Mouse (Mus musculus) CH12.LX (cell line): ENCODE data around the gene Arhgef12. TPM values are rescaled to one million over a fixed set of nuclear protein-coding genes. Genes with fewer than 3 reads are reported as not detected.

Source experiments
- DNase-seq: peaks from one replicate; pipeline ENCODE4 v3.0.0-alpha.2; 2013; ENCODE audit errors: extremely low read depth
- H3K27ac ChIP-seq: 2 replicates; pipeline ENCODE4 v1.5.1; 2012; ENCODE audit warnings: low read depth, mild to moderate bottlenecking, control low read depth, moderate library complexity; ENCODE audit not compliant: insufficient read depth
- H3K27me3 ChIP-seq: replicated peaks from 2 replicates; pipeline ENCODE3; 2012; ENCODE audit warnings: inconsistent platforms
- H3K36me3 ChIP-seq, 2 experiments: replicated peaks in 1 of 2; 2 replicates each; pipeline versions ENCODE3 to v1.6.1; 2012; ENCODE audit warnings: inconsistent platforms in 1 of 2, low read length in 1 of 2, mild to moderate bottlenecking in 1 of 2, mixed read lengths in 1 of 2, moderate library complexity in 1 of 2; ENCODE audit not compliant: control insufficient read depth in 1 of 2, insufficient read depth in 1 of 2
- H3K4me1 ChIP-seq, 2 experiments: 2 replicates each; pipeline ENCODE4 v1.6.1; 2012; ENCODE audit warnings: inconsistent platforms in 1 of 2, moderate library complexity in 1 of 2; ENCODE audit not compliant: insufficient read depth in 2 of 2, control insufficient read depth in 1 of 2
- H3K4me2 ChIP-seq: 2 replicates; pipeline ENCODE4 v1.6.1; 2012; ENCODE audit warnings: low read depth, mild to moderate bottlenecking, control low read depth; ENCODE audit not compliant: poor library complexity, insufficient read depth, severe bottlenecking
- H3K4me3 ChIP-seq, 3 experiments: fragments of 150-350 bp in 1 of 3; sonication (generic) in 1 of 3; replicated peaks in 1 of 3; 2 replicates each; pipeline versions ENCODE3 to v1.5.1; 2011 to 2012; ENCODE audit warnings: low read depth in 2 of 3, low read length in 2 of 3, mild to moderate bottlenecking in 2 of 3, moderate library complexity in 2 of 3, control low read depth in 1 of 3, improper control_type of control experiment in 1 of 3, inconsistent platforms in 1 of 3, mixed read lengths in 1 of 3; ENCODE audit not compliant: poor library complexity in 1 of 3
- H3K79me2 ChIP-seq: replicated peaks from 2 replicates; pipeline ENCODE4 v1.6.1; 2012; ENCODE audit warnings: mild to moderate bottlenecking, moderate library complexity; ENCODE audit not compliant: control insufficient read depth, poor library complexity, insufficient read depth, severe bottlenecking; ENCODE audit errors: extremely low read depth
- H3K9ac ChIP-seq: 2 replicates; pipeline ENCODE4 v1.6.1; 2012; ENCODE audit warnings: low read depth, mild to moderate bottlenecking, control low read depth, moderate library complexity; ENCODE audit not compliant: insufficient read depth
- H3K9me3 ChIP-seq: replicated peaks from 2 replicates; pipeline ENCODE3; 2012; ENCODE audit warnings: low read length, inconsistent platforms, mixed read lengths
- BHLHE40 ChIP-seq: IDR thresholded peaks from 2 replicates; pipeline ENCODE4 v1.6.1; 2011; ENCODE audit warnings: mild to moderate bottlenecking, low read depth, low read length, improper control_type of control experiment
- CHD1 ChIP-seq: IDR thresholded peaks from 2 replicates; pipeline ENCODE4 v1.6.1; 2012; ENCODE audit warnings: low read depth, low read length, improper control_type of control experiment, inconsistent platforms
- CHD2 ChIP-seq: IDR thresholded peaks from 2 replicates; pipeline ENCODE4 v1.6.1; 2011; ENCODE audit warnings: low read length, improper control_type of control experiment
- CTCF ChIP-seq, 2 experiments: IDR thresholded peaks in 1 of 2; conservative IDR thresholded peaks in 1 of 2; 2 replicates each; pipeline ENCODE4 v1.5.1; 2011 to 2012; ENCODE audit warnings: low read depth in 2 of 2, low read length in 2 of 2, improper control_type of control experiment in 1 of 2, inconsistent platforms in 1 of 2, mild to moderate bottlenecking in 1 of 2, moderate library complexity in 1 of 2
- ELF1 ChIP-seq: IDR thresholded peaks from 2 replicates; pipeline ENCODE4 v1.6.1; 2014; ENCODE audit warnings: low read depth, mild to moderate bottlenecking, inconsistent platforms, low read length, improper control_type of control experiment
- ETS1 ChIP-seq: conservative IDR thresholded peaks from 2 replicates; pipeline ENCODE4 v1.6.1; 2012; ENCODE audit warnings: low read depth, mild to moderate bottlenecking, inconsistent platforms, low read length, improper control_type of control experiment, moderate library complexity
- GABPA ChIP-seq: IDR thresholded peaks from 2 replicates; pipeline ENCODE4 v1.6.1; 2012; ENCODE audit warnings: low read depth, low read length, improper control_type of control experiment, inconsistent platforms; ENCODE audit not compliant: insufficient replicate concordance
- HCFC1 ChIP-seq: IDR thresholded peaks from 2 replicates; pipeline ENCODE4 v1.6.1; 2012; ENCODE audit warnings: low read depth, mild to moderate bottlenecking, inconsistent platforms, low read length, improper control_type of control experiment
- MAX ChIP-seq: IDR thresholded peaks from 2 replicates; pipeline ENCODE4 v1.6.1; 2011; ENCODE audit warnings: low read length, improper control_type of control experiment
- MAZ ChIP-seq: IDR thresholded peaks from 2 replicates; pipeline ENCODE4 v1.6.1; 2012; ENCODE audit warnings: low read depth, mild to moderate bottlenecking, inconsistent platforms, low read length, improper control_type of control experiment, moderate library complexity
- MEF2A ChIP-seq: IDR thresholded peaks from 2 replicates; pipeline ENCODE4 v1.6.1; 2014; ENCODE audit warnings: low read depth, mild to moderate bottlenecking, inconsistent platforms, low read length, improper control_type of control experiment, borderline replicate concordance
- MYC ChIP-seq: IDR thresholded peaks from 2 replicates; pipeline ENCODE4 v1.6.1; 2011; ENCODE audit warnings: low read depth, mild to moderate bottlenecking, improper control_type of control experiment, low read length
- NELFE ChIP-seq: IDR thresholded peaks from 2 replicates; pipeline ENCODE4 v1.6.1; 2011; ENCODE audit warnings: low read depth, low read length, improper control_type of control experiment
- NRF1 ChIP-seq: IDR thresholded peaks from 2 replicates; pipeline ENCODE4 v1.6.1; 2014; ENCODE audit warnings: low read depth, mild to moderate bottlenecking, inconsistent platforms, low read length, improper control_type of control experiment, moderate library complexity
- PAX5 ChIP-seq: IDR thresholded peaks from 2 replicates; pipeline ENCODE4 v1.6.1; 2012; ENCODE audit warnings: low read length, inconsistent platforms, mixed read lengths
- POLR2AphosphoS2 ChIP-seq: IDR thresholded peaks from 2 replicates; pipeline ENCODE4 v1.6.1; 2011; ENCODE audit warnings: low read depth, low read length, improper control_type of control experiment
- RAD21 ChIP-seq: IDR thresholded peaks from 2 replicates; pipeline ENCODE4 v1.6.1; 2011; ENCODE audit warnings: low read depth, mild to moderate bottlenecking, low read length, improper control_type of control experiment, moderate library complexity
- SMC3 ChIP-seq: IDR thresholded peaks from 2 replicates; pipeline ENCODE4 v1.6.1; 2011; ENCODE audit warnings: low read depth, low read length, improper control_type of control experiment
- TBP ChIP-seq: conservative IDR thresholded peaks from 2 replicates; pipeline ENCODE4 v1.6.1; 2011; ENCODE audit warnings: low read depth, low read length, improper control_type of control experiment
- TCF12 ChIP-seq: IDR thresholded peaks from 2 replicates; pipeline ENCODE4 v1.6.1; 2014; ENCODE audit warnings: low read depth, mild to moderate bottlenecking, inconsistent platforms, low read length, improper control_type of control experiment
- UBTF ChIP-seq: IDR thresholded peaks from 2 replicates; pipeline ENCODE4 v1.6.1; 2012; ENCODE audit warnings: low read depth, mild to moderate bottlenecking, inconsistent platforms, low read length, improper control_type of control experiment, moderate library complexity
- USF1 ChIP-seq: IDR thresholded peaks from 2 replicates; pipeline ENCODE4 v1.6.1; 2014; ENCODE audit warnings: low read depth, mild to moderate bottlenecking, inconsistent platforms, low read length, improper control_type of control experiment
- USF2 ChIP-seq: conservative IDR thresholded peaks from 2 replicates; pipeline ENCODE4 v1.6.1; 2011; ENCODE audit warnings: low read depth, low read length, improper control_type of control experiment
- ZMIZ1 ChIP-seq: IDR thresholded peaks from 2 replicates; pipeline ENCODE4 v1.6.1; 2012; ENCODE audit warnings: low read depth, mild to moderate bottlenecking, inconsistent platforms, low read length, improper control_type of control experiment
- dilution Hi-C: fragments of 300-500 bp; cut with MboI; formaldehyde crosslinking; loops from 2 replicates; pipeline ENCODE4 v1.14.3; 2020; ENCODE audit warnings: low sequenced_read_pairs; ENCODE audit not compliant: extremely low pct_unique_long_range_greater_than_20kb, extremely low pct_ligation_motif_present
- in situ Hi-C: fragments of 300-500 bp; cut with MboI; formaldehyde crosslinking; loops from 3 replicates; pipeline ENCODE4 v1.14.3; 2019; ENCODE audit warnings: low sequenced_read_pairs, low pct_ligation_motif_present, low pct_unique_long_range_greater_than_20kb, mixed read lengths
- polyA plus RNA-seq: library from polyadenylated mRNA; unstranded; fragments of >175 nt; gene quantifications from 2 replicates; pipeline ENCODE4 v1.2.1, GENCODE M21; 2012; ENCODE audit warnings: low read depth; ENCODE audit not compliant: insufficient read length
- total RNA-seq, 2 experiments: library from RNA; depleted of rRNA; stranded (reverse); fragments of 300-350 nt in 1 of 2; fragments of >200 nt in 1 of 2; gene quantifications; 2 replicates each; pipeline ENCODE4 v1.2.3; 2012 to 2014

Gene Arhgef12
- total and polyA plus RNA-seq, 3 experiments: 4.9 to 9.4 (median 8.7) TPM

- H3K4me2 ChIP-seq: no peak overlapping the region
- no peaks in the 10 kb centered on the region for H3K4me1 ChIP-seq
- H3K4me3 ChIP-seq: no peak overlapping the region
- dilution Hi-C loops (no loop called here), in situ Hi-C loops (no loop called here)
- H3K27ac ChIP-seq: no peak overlapping the region
- H3K36me3 ChIP-seq: peaks cover 18 to 25% of the 10 kb centered on the region in 2 experiments
- H3K9ac ChIP-seq: no peak overlapping the region
- no peak for DNase-seq
- H3K27me3 ChIP-seq: no peaks in the 10 kb centered on the region
- no peaks in the 10 kb centered on the region for H3K79me2 ChIP-seq
- TF ChIP-seq SMC3 (no peak), RAD21 (no peak), GABPA (no peak), ELF1 (no peak), NELFE (no peak), BHLHE40 (no peak), CHD1 (no peak), TCF12 (no peak)
- TF ChIP-seq, all 38 proteins: peak for 0
- H3K9me3 ChIP-seq: no peaks in the 10 kb centered on the region
Observed at GRCm38 (mm10) chr9:42964366-42964765, 142.7 kb downstream of the Arhgef12 start.

GRCm38 (mm10) chr9:42962506-42962905 is 144.5 kb downstream of the Arhgef12 start:
- TF ChIP-seq MAX: no peak
- TF ChIP-seq CTCF (conservative IDR thresholded peaks at IDR 0.05 in 1 of 2, IDR thresholded peaks at IDR 0.05 in 1 of 2; ENCODE audit: low read depth in 2 of 2, low read length in 2 of 2): no peak
- no peak for TF ChIP-seq HCFC1
- TF ChIP-seq MYC: no peak
- no peak for TF ChIP-seq ELF1
- no peak for TF ChIP-seq POLR2AphosphoS2
- TF ChIP-seq TBP: no peak
- no peak for TF ChIP-seq MAZ
- TF ChIP-seq MEF2A: no peak
- TF ChIP-seq UBTF: no peak
- no peak for TF ChIP-seq USF2
- no peak for TF ChIP-seq NRF1
- no peak for TF ChIP-seq ETS1
- no peak for TF ChIP-seq PAX5
- no peak for TF ChIP-seq ZMIZ1
- TF ChIP-seq USF1: no peak
- TF ChIP-seq CHD2: no peak
- TF ChIP-seq BHLHE40: no peak
- Histone ChIP-seq H3K4me1 (no peaks in the 10 kb centered on the region), H3K4me2 (no peak overlapping the region), H3K79me2 (no peaks in the 10 kb centered on the region), H3K9ac (no peak overlapping the region), H3K27ac (no peak overlapping the region), H3K9me3 (no peaks in the 10 kb centered on the region), H3K27me3 (peaks cover 8% of the 10 kb centered on the region), H3K4me3 (no peak overlapping the region), H3K36me3 (peaks cover 7 to 10% of the 10 kb centered on the region in 2 experiments)
- in situ Hi-C loops (no loop called here), dilution Hi-C loops (no loop called here)
- no peak for DNase-seq
